Mouse (Mus musculus) Patski (cell line): Measurements from ENCODE around the gene Fam114a2. TPM values are rescaled to one million over a fixed set of nuclear protein-coding genes. Genes with fewer than 3 reads are reported as not detected.

Source experiments
- ATAC-seq: fragments of 100-300 bp; one replicate; pipeline ENCODE4 v1.8.0; 2021
- CTCF ChIA-PET: fragments of 350-600 bp; sonication (Branson Sonifier 250); formaldehyde crosslinking; loops from one replicate; lab custom pipeline; 2022; ENCODE audit warnings: inconsistent platforms; lab: Charles Lee
- POLR2A ChIA-PET: fragments of 350-600 bp; sonication (Branson Sonifier 250); formaldehyde crosslinking; loops from one replicate; lab custom pipeline; 2022; ENCODE audit warnings: antibody characterized with exemption, inconsistent platforms; lab: Charles Lee
- DNase-seq: peaks from one replicate; pipeline ENCODE4 v3.0.0-alpha.2; 2011; ENCODE audit warnings: low read depth, low spot score
- H3K27me3 ChIP-seq: fragments of 371-371 bp; one replicate; pipeline ENCODE4 v1.5.1; 2021
- CTCF ChIP-seq: fragments of 100-300 bp; IDR thresholded peaks from one replicate; pipeline ENCODE4 v1.5.1; 2021
- in situ Hi-C: fragments of 300-500 bp; cut with MboI; formaldehyde crosslinking; loops from 3 replicates; pipeline ENCODE4 v1.11.1; 2018; ENCODE audit warnings: low pct_unique_long_range_greater_than_20kb, mixed read lengths
- polyA plus RNA-seq: library from polyadenylated mRNA; unstranded; gene quantifications from one replicate; pipeline ENCODE4 v1.2.3, GENCODE M21; 2021

Gene Fam114a2
- polyA plus RNA-seq, 1 experiment from 2014 or later: 56.3 TPM

DNA sequence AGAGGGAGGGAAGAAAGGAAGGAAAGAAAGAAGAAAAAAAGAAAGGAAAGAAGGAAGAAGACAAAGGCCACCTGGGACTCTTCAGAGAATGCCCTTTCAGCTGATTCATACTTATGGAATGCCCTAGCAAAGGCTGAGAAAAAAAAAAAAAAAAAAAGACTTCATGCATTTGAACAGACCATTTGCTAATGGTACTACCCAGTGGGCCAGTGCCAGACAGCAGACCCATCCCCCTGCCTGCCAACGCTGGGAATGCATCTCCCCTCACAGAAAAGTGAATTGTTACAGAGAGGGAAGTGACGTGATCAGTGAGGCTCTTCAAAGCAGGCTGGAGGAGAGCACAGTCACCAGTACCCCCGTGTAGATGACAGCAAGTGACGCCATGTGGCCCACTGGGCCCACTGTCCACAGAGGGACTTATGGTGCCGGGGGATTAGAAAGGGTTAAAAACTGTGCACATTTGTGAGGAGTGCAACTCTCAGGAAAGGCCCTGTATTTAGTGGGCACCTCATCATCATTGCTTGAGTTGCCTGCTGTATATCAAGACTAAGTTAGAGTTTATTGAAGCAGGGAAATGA is 21.5 kb upstream of the Fam114a2 start:
- no peaks in the 10 kb centered on the region for H3K27me3 ChIP-seq
- in situ Hi-C loops: no loop called here
- TF ChIP-seq CTCF: peak; percentile 12
- DNase-seq: no peak
- ChIA-PET CTCF (no interaction called here), POLR2A (no interaction called here)
- peak; percentile 65 for ATAC-seq

DNA sequence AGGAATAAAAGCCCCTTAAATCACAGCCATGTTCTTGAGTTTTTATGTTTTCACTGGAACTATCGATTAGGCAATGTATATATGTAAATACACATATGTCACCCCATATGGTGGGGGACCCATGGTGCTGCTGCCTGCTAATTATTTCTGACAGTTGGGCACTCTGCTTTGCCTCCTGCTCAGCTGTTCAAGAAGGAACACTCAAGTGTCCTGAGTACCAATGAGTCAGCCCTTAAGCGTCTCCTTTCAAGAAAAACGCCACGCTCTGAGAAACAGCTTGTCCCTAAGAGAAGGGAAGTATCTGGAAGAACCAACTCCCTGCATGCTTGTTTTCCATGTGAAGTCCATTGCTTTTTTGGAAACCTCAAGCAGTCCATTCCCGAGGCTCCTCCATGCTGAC is 17.5 kb upstream of the Fam114a2 start:
- in situ Hi-C loops: no loop called here
- H3K27me3 ChIP-seq: no peaks in the 10 kb centered on the region
- ATAC-seq: no peak
- no peak for DNase-seq
- CTCF ChIA-PET: interaction anchor here (2.1 kb wide), 1 partner anchor 12 kb away, joined by 8 read pairs; no protein-coding TSS in a partner anchor
- POLR2A ChIA-PET: no interaction called here
- TF ChIP-seq CTCF: no peak

DNA sequence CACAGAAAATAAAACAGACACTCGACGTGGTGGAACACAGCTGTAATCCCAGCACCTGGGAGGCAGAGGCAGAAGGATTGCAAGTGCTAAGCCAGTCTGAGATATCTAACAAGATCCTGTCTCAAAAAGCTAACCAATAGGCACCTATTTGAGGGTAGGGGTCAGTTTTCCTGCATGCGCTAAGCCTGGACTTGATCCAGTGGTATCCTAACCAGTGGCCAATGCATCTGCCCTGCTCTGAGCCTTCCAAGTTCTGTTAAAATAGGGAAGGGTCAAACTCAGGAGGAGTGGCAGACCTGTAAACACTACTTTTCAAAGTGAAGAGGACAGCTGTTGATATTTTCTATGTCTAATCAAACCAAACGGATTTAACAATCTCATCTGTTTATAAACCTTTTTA is 13.9 kb upstream of the Fam114a2 start:
- DNase-seq (no peak), ATAC-seq (no peak)
- ChIA-PET POLR2A (no interaction called here), CTCF (interaction anchor here (1.0 kb wide), 1 partner anchor 16 kb away, joined by 3 read pairs; no protein-coding TSS in a partner anchor)
- TF ChIP-seq CTCF: no peak
- H3K27me3 ChIP-seq: no peaks in the 10 kb centered on the region
- in situ Hi-C loops: no loop called here

DNA sequence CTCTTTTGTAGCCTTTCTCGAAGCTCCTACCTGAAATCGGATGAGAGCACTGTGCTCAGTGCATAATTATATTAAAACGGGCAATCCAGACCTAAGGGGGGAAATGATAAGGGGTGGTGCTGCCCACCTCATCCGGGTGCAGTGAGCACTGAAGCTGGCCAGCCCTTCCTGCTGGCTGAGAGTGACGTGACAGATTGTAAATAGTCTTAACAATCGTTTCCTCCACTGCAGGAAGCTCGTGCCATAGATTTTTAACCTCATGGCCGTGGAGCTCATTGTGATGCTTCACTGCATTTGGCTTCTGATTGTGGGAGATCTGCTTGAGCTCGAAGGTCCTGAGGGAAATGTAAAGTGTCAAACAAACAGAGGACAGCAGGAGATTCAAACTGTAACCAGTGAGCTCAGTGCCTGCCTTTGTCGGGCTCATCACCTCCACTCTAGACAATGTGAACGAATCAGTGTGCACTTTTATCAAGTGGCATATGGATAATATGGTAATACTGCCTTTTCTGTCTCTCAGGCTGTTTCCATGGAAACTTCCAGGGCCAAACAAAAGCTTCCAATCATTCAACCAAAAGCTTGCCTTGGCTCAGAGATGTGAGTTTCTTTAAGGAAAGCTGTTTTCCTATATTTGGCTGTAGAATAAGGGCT is 13.0 kb upstream of the Fam114a2 start:
- ChIA-PET POLR2A (no interaction called here), CTCF (interaction anchor here (1.0 to 1.1 kb wide), 2 partner anchors 17 to 256 kb away, joined by 3 read pairs; no protein-coding TSS in a partner anchor)
- in situ Hi-C loops: no loop called here
- TF ChIP-seq CTCF: no peak
- DNase-seq: no peak
- H3K27me3 ChIP-seq: no peaks in the 10 kb centered on the region
- ATAC-seq: no peak

DNA sequence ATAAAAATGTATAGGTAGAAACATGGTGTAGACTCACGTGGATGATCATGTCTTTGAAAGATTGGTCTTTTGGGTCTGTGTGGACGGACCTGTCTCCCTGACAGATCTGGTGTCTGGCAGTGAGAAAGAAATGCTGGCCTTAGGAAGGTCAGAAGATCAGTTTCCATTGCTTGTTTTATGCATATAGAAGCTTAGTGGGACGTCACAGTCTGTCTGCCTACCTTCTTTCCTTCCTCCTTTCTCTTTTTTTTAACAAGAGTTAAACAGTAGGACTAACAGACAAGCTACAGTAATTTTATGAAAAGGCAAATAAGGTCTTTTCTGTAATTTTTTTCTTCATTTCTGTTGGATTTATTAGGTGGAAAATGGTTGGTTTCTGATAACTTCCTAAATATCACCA is 10.7 kb upstream of the Fam114a2 start:
- in situ Hi-C loops: no loop called here
- ChIA-PET POLR2A (interaction anchor here (2.0 kb wide), 1 partner anchor 10 kb away, joined by 6 read pairs; the partner anchor contains the start of genes Fam114a2 and Mfap3), CTCF (interaction anchor here (1.1 to 1.3 kb wide), 2 partner anchors 11 to 19 kb away, joined by 3 to 4 read pairs; partner anchors contain the start of genes Fam114a2 and Mfap3)
- TF ChIP-seq CTCF: no peak
- no peaks in the 10 kb centered on the region for H3K27me3 ChIP-seq
- ATAC-seq: no peak
- DNase-seq: no peak

DNA sequence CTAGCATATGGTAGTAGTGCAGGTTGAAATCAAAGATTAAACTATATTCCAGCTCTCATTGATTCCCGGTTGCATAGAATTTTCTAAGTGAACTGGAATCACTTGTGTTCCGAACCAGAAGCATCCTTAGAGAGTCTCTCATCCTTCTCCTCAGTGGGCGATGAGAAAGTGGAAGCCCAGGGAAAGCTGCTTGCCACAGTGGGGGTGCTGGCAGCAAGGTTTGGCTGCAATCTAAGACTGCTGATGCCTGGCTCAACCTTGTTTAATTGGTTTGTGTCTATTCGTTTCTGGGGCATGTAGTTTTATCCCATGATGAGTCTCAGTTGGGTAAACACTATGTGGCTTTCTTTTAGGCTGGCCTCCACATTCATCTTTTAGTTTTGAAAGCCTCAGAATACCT is 9.1 kb upstream of the Fam114a2 start:
- ChIA-PET POLR2A (interaction anchor here (2.0 kb wide), 1 partner anchor 8 kb away, joined by 6 read pairs; the partner anchor contains the start of genes Fam114a2 and Mfap3), CTCF (interaction anchor here (1.3 kb wide), 1 partner anchor 21 kb away, joined by 4 read pairs; no protein-coding TSS in a partner anchor)
- in situ Hi-C loops: no loop called here

DNA sequence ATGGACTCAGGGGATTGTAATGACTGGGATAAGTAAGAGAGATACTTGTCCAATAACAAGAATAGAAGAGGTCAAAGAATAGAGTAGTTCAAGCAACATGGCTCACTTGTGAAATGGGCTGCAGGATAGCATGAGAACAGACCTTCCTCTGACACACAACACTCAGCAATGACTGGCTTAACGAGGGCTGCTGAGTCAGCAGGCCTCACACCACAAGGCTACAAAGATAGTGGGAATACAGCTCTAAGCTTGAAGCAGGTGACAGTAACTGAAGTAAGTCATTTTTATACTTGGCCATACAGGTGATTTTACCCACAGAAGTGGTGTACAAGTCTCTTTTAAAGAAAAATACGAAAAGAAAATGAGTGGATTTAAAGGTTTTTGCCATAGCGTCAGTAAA is 7.5 kb upstream of the Fam114a2 start:
- TF ChIP-seq CTCF: no peak
- DNase-seq (no peak), ATAC-seq (no peak)
- no peaks in the 10 kb centered on the region for H3K27me3 ChIP-seq
- ChIA-PET POLR2A (no interaction called here), CTCF (interaction anchor here (0.8 to 1.1 kb wide), 3 partner anchors 15 to 253 kb away, joined by 3 read pairs; no protein-coding TSS in a partner anchor)
- in situ Hi-C loops: no loop called here

More for the DNA sequence above, 9.1 kb upstream of the Fam114a2 start:
- H3K27me3 ChIP-seq: no peaks in the 10 kb centered on the region
- no peak for TF ChIP-seq CTCF
- no peak for ATAC-seq
- DNase-seq: no peak

DNA sequence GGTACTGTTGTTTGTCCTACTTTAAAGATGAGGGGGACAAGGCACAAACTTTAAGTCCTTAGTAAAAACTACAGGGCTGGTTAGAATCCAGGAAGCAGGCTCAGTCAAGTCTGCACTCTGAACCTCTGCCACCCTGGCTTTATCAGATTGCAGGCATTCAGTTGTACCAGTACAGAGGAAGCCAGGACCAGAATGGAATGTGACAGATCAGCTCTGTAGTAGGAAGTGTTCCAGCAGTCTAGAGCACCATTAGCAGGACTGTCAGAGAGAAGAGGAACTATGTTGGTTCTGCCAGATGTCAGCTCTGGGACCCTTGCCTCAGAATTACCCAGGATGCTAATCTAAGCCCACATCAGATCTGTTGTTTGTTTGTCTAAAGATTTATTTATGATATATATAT is 6.2 kb upstream of the Fam114a2 start:
- H3K27me3 ChIP-seq: no peaks in the 10 kb centered on the region
- no peak for ATAC-seq
- DNase-seq: no peak
- CTCF ChIA-PET: no interaction called here
- no peak for TF ChIP-seq CTCF
- in situ Hi-C loops: no loop called here
- POLR2A ChIA-PET: interaction anchor here (0.6 kb wide), 1 partner anchor 10 kb away, joined by 3 read pairs; no protein-coding TSS in a partner anchor

DNA sequence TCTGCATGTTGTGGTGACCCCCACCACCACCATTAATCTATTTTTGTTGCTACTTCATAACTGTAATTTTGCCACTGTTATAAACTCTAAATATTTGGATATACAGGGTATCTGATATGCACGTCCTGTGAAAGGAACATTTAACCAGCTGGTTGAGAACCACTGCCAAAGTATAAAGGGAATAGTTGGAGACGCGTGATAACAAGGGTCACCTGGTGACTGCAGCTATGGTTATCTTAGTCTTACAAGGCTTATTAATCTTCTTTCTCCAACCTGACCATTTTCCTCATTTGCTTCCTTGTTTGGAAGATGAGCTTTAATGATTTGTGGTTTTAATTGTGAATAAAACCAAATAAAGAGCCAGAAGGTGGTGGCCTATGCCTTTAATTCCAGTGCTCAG is 5.0 kb upstream of the Fam114a2 start:
- ChIA-PET POLR2A (no interaction called here), CTCF (no interaction called here)
- DNase-seq (no peak), ATAC-seq (no peak)
- H3K27me3 ChIP-seq: no peaks in the 10 kb centered on the region
- TF ChIP-seq CTCF: no peak
- in situ Hi-C loops: no loop called here

DNA sequence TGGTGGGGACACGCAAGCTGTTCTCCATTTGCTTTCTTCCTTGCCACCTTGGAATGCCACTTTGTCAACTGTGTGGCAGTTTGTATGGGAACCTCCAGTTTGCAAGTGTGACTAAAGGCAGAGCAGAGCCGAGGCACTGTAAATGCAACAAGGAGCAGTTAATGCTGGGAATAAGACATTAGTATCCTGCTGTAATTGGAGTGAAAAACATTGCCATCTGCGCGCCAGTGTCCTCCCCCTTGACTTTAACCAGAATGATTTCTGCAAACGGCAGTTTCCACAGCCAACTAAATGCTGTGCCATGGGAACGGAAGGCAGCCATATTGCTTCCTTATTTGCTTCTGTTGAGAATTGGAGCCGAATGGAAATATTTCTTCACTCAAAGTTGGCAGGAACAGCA is 3.6 kb upstream of the Fam114a2 start:
- POLR2A ChIA-PET: no interaction called here
- no peak for DNase-seq
- TF ChIP-seq CTCF: no peak
- in situ Hi-C loops: no loop called here
- no peak for ATAC-seq
- CTCF ChIA-PET: no interaction called here
- H3K27me3 ChIP-seq: no peaks in the 10 kb centered on the region

DNA sequence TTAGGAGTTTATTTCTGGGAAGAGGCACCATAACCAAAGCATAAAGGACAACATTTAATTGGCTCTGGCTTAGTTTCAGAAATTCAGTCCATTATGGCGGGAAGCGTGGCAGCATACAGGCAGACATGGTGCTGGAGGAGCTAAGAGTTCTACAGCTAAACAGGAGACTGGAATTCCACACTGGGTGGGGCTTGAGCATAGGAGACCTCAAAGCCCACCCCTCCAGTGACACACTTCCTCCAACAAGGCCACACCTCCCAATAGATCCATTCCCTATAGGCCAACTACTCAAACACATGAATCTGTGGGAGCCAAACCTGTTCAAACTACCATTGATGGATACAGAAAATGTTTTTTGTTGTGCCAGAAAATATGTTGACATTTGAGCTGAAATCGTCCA is 2.8 kb upstream of the Fam114a2 start:
- H3K27me3 ChIP-seq: no peaks in the 10 kb centered on the region
- POLR2A ChIA-PET: no interaction called here
- CTCF ChIA-PET: no interaction called here
- no peak for TF ChIP-seq CTCF
- in situ Hi-C loops: no loop called here
- no peak for DNase-seq
- no peak for ATAC-seq
